Mouse (Mus musculus): ENCODE data around the gene Taz. TPM values are rescaled to one million over a fixed set of nuclear protein-coding genes. Genes with fewer than 3 reads are reported as not detected.
A peak's percentile ranks its signal among the peaks of the same experiment; 100 is the strongest.

Taz gene
- total RNA-seq, 1 experiment: 32.8 TPM

GRCm38 (mm10) chrX:74328725-74329161, 47.0 kb downstream of the Taz start, which contains the start of gene Plxna3:
Gene Plxna3, plus strand, starts transcription at chrX:74329066.
- no peak within 1 kb of the TSS for H3K27ac ChIP-seq (ENCODE audit: insufficient read depth, low read depth, low read length, poor library complexity, severe bottlenecking)
- H3K4me3 ChIP-seq (ENCODE audit: insufficient read depth in 1 of 2, low read depth in 1 of 2, low read length in 2 of 2, poor library complexity in 1 of 2, severe bottlenecking in 1 of 2): peak within 1 kb of the TSS; percentile 61 to 70
- TF ChIP-seq ZC3H11A (IDR thresholded peaks at IDR 0.05; ENCODE audit: borderline replicate concordance, low read depth, low read length) (no peak), HCFC1 (IDR thresholded peaks at IDR 0.05; ENCODE audit: borderline replicate concordance, insufficient read depth, low read length) (no peak), ZNF384 (IDR thresholded peaks at IDR 0.05; ENCODE audit: low read depth, low read length) (no peak), CHD2 (IDR thresholded peaks at IDR 0.05; ENCODE audit: low read depth, low read length) (no peak), MAFK (IDR thresholded peaks at IDR 0.05; ENCODE audit: insufficient read depth, low read depth, low read length) (no peak)
- no peaks in the 10 kb centered on the region for H3K36me3 ChIP-seq (ENCODE audit: control insufficient read depth, insufficient read depth, low read length, poor library complexity, severe bottlenecking)
- no peak for DNase-seq (ENCODE audit: low read depth, low spot score)
- in situ Hi-C loops (cut with MboI; ENCODE audit: low sequenced_read_pairs in 2 of 2, unreplicated experiment in 2 of 2): no loop called here
- no peaks in the 10 kb centered on the region for H3K4me1 ChIP-seq (ENCODE audit: control insufficient read depth in 2 of 2, insufficient read depth in 2 of 2, low read length in 2 of 2, poor library complexity in 1 of 2)
- no peaks in the 10 kb centered on the region for H3K9me3 ChIP-seq (ENCODE audit: control insufficient read depth, insufficient read depth, low read depth, low read length)
- H3K9ac ChIP-seq (ENCODE audit: insufficient read depth, low read depth, low read length, poor library complexity, severe bottlenecking): peak within 1 kb of the TSS; percentile 75

GRCm38 (mm10) chrX:74329215-74329671, 47.5 kb downstream of the Taz start:
- Histone ChIP-seq H3K4me3 (ENCODE audit: insufficient read depth in 1 of 2, low read depth in 1 of 2, low read length in 2 of 2, poor library complexity in 1 of 2, severe bottlenecking in 1 of 2) (peak overlapping the region; percentile 61 to 70), H3K36me3 (ENCODE audit: control insufficient read depth, insufficient read depth, low read length, poor library complexity, severe bottlenecking) (no peaks in the 10 kb centered on the region), H3K27ac (ENCODE audit: insufficient read depth, low read depth, low read length, poor library complexity, severe bottlenecking) (no peak overlapping the region), H3K9me3 (ENCODE audit: control insufficient read depth, insufficient read depth, low read depth, low read length) (no peaks in the 10 kb centered on the region), H3K9ac (ENCODE audit: insufficient read depth, low read depth, low read length, poor library complexity, severe bottlenecking) (peak overlapping the region; percentile 75), H3K4me1 (ENCODE audit: control insufficient read depth in 2 of 2, insufficient read depth in 2 of 2, low read length in 2 of 2, poor library complexity in 1 of 2) (no peaks in the 10 kb centered on the region)
- DNase-seq (ENCODE audit: low read depth, low spot score): no peak
- in situ Hi-C loops (cut with MboI; ENCODE audit: low sequenced_read_pairs in 2 of 2, unreplicated experiment in 2 of 2): no loop called here
- TF ChIP-seq ZC3H11A (IDR thresholded peaks at IDR 0.05; ENCODE audit: borderline replicate concordance, low read depth, low read length): no peak
- no peak for TF ChIP-seq MAFK (IDR thresholded peaks at IDR 0.05; ENCODE audit: insufficient read depth, low read depth, low read length)
- no peak for TF ChIP-seq CHD2 (IDR thresholded peaks at IDR 0.05; ENCODE audit: low read depth, low read length)
- no peak for TF ChIP-seq ZNF384 (IDR thresholded peaks at IDR 0.05; ENCODE audit: low read depth, low read length)
- no peak for TF ChIP-seq HCFC1 (IDR thresholded peaks at IDR 0.05; ENCODE audit: borderline replicate concordance, insufficient read depth, low read length)

- Histone ChIP-seq H3K4me1 (ENCODE audit: control insufficient read depth in 2 of 2, insufficient read depth in 2 of 2, low read length in 2 of 2, poor library complexity in 1 of 2) (no peaks in the 10 kb centered on the region), H3K9ac (ENCODE audit: insufficient read depth, low read depth, low read length, poor library complexity, severe bottlenecking) (no peak overlapping the region), H3K36me3 (ENCODE audit: control insufficient read depth, insufficient read depth, low read length, poor library complexity, severe bottlenecking) (no peaks in the 10 kb centered on the region), H3K4me3 (ENCODE audit: insufficient read depth in 1 of 2, low read depth in 1 of 2, low read length in 2 of 2, poor library complexity in 1 of 2, severe bottlenecking in 1 of 2) (no peak overlapping the region), H3K9me3 (ENCODE audit: control insufficient read depth, insufficient read depth, low read depth, low read length) (no peaks in the 10 kb centered on the region), H3K27ac (ENCODE audit: insufficient read depth, low read depth, low read length, poor library complexity, severe bottlenecking) (no peak overlapping the region)
- no peak for DNase-seq (ENCODE audit: low read depth, low spot score)
- TF ChIP-seq ZC3H11A (IDR thresholded peaks at IDR 0.05; ENCODE audit: borderline replicate concordance, low read depth, low read length) (no peak), CHD2 (IDR thresholded peaks at IDR 0.05; ENCODE audit: low read depth, low read length) (no peak), ZNF384 (IDR thresholded peaks at IDR 0.05; ENCODE audit: low read depth, low read length) (no peak), MAFK (IDR thresholded peaks at IDR 0.05; ENCODE audit: insufficient read depth, low read depth, low read length) (no peak), HCFC1 (IDR thresholded peaks at IDR 0.05; ENCODE audit: borderline replicate concordance, insufficient read depth, low read length) (no peak)
- in situ Hi-C loops (cut with MboI; ENCODE audit: low sequenced_read_pairs in 2 of 2, unreplicated experiment in 2 of 2): no loop called here
Measured at GRCm38 (mm10) chrX:74330166-74330930, 48.6 kb downstream of the Taz start.

Other genes starting within 250 kb of the Taz start
- not detected in 2 replicates for gene Opn1mw, start 154.4 kb upstream of the Taz start, total RNA-seq (2012; rRNA removed)
- gene Mecp2, start 146.5 kb upstream of the Taz start, total RNA-seq (2012; rRNA removed): 9.6 and 10.4 TPM in 2 replicates
- not detected in 2 replicates for gene Tex28, start 114.1 kb upstream of the Taz start, total RNA-seq (2012; rRNA removed)
- 0.42 and 0.89 TPM in 2 replicates for gene Tktl1, start 104.7 kb upstream of the Taz start, total RNA-seq (2012; rRNA removed)
- 687 and 844 TPM in 2 replicates for gene Flna, start 32.1 kb upstream of the Taz start, total RNA-seq (2012; rRNA removed)
- gene Emd, start 27.2 kb upstream of the Taz start, total RNA-seq (2012; rRNA removed): 44.3 and 59.0 TPM in 2 replicates
- gene Rpl10, start 11.1 kb upstream of the Taz start, total RNA-seq (2012; rRNA removed): 2,135 and 2,379 TPM in 2 replicates
- 3.9 and 5.3 TPM in 2 replicates for gene Dnase1l1, start 425 bp downstream of the Taz start, total RNA-seq (2012; rRNA removed)
- 102 and 129 TPM in 2 replicates for gene Atp6ap1, start 15.2 kb downstream of the Taz start, total RNA-seq (2012; rRNA removed)
- 53.1 and 75.7 TPM in 2 replicates for gene Gdi1, start 23.1 kb downstream of the Taz start, total RNA-seq (2012; rRNA removed)
- gene Fam50a, start 31.1 kb downstream of the Taz start, total RNA-seq (2012; rRNA removed): 27.7 and 33.6 TPM in 2 replicates
- 17.8 and 30.5 TPM in 2 replicates for gene Plxna3, start 47.2 kb downstream of the Taz start, total RNA-seq (2012; rRNA removed)
- 64.6 and 71.1 TPM in 2 replicates for gene Lage3, start 71.7 kb downstream of the Taz start, total RNA-seq (2012; rRNA removed)
- 15.3 and 17.5 TPM in 2 replicates for gene Ubl4a, start 91.3 kb downstream of the Taz start, total RNA-seq (2012; rRNA removed)
- 8.4 and 11.4 TPM in 2 replicates for gene Slc10a3, start 91.4 kb downstream of the Taz start, total RNA-seq (2012; rRNA removed)
- 8.9 and 9.6 TPM in 2 replicates for gene Fam3a, start 111.4 kb downstream of the Taz start, total RNA-seq (2012; rRNA removed)
- 15.4 and 25.3 TPM in 2 replicates for gene Ikbkg, start 111.4 kb downstream of the Taz start, total RNA-seq (2012; rRNA removed)
- gene G6pdx, start 147.3 kb downstream of the Taz start, total RNA-seq (2012; rRNA removed): 30.1 and 30.3 TPM in 2 replicates
- gene Gm6880, start 199.5 kb downstream of the Taz start, total RNA-seq (2012; rRNA removed): 1.3 and 4.7 TPM in 2 replicates

All from ES-E14 (cell line).